Mouse (Mus musculus): Measurements from ENCODE around the gene Fam3c.

The Fam3c gene

GRCm38 (mm10) chr6:22354031-22354430 lies 2.0 kb downstream of the Fam3c start:
- DNase-seq (ENCODE audit: low read depth, low spot score): no peak

- no peak for DNase-seq (ENCODE audit: low read depth, low spot score)
Observed at GRCm38 (mm10) chr6:22351551-22351950, 4.5 kb downstream of the Fam3c start.

- DNase-seq (ENCODE audit: low read depth, low spot score): no peak
Observed at GRCm38 (mm10) chr6:22350239-22350571, 5.8 kb downstream of the Fam3c start.

GRCm38 (mm10) chr6:22349531-22350238 lies 6.4 kb downstream of the Fam3c start:
- no peak for DNase-seq (ENCODE audit: low read depth, low spot score)

GRCm38 (mm10) chr6:22348975-22349374 lies 7.1 kb downstream of the Fam3c start:
- DNase-seq (ENCODE audit: low read depth, low spot score): no peak

GRCm38 (mm10) chr6:22348130-22348529 lies 7.9 kb downstream of the Fam3c start:
- DNase-seq (ENCODE audit: low read depth, low spot score): no peak

GRCm38 (mm10) chr6:22347132-22347902 lies 8.7 kb downstream of the Fam3c start:
- DNase-seq (ENCODE audit: low read depth, low spot score): peak; percentile 21

GRCm38 (mm10) chr6:22344443-22344842 lies 11.6 kb downstream of the Fam3c start:
- no peak for DNase-seq (ENCODE audit: low read depth, low spot score)

GRCm38 (mm10) chr6:22343706-22344105 lies 12.3 kb downstream of the Fam3c start:
- no peak for DNase-seq (ENCODE audit: low read depth, low spot score)

- no peak for DNase-seq (ENCODE audit: low read depth, low spot score)
Observed at GRCm38 (mm10) chr6:22343292-22343691, 12.8 kb downstream of the Fam3c start.

- DNase-seq (ENCODE audit: low read depth, low spot score): no peak
Observed at GRCm38 (mm10) chr6:22340779-22341178, 15.3 kb downstream of the Fam3c start.

GRCm38 (mm10) chr6:22339763-22340542 lies 16.1 kb downstream of the Fam3c start:
- DNase-seq (ENCODE audit: low read depth, low spot score): no peak

- no peak for DNase-seq (ENCODE audit: low read depth, low spot score)
Observed at GRCm38 (mm10) chr6:22332548-22332947, 23.5 kb downstream of the Fam3c start.

- no peak for DNase-seq (ENCODE audit: low read depth, low spot score)
Observed at GRCm38 (mm10) chr6:22330169-22330960, 25.7 kb downstream of the Fam3c start.

GRCm38 (mm10) chr6:22327931-22328330 lies 28.1 kb downstream of the Fam3c start:
- DNase-seq (ENCODE audit: low read depth, low spot score): no peak

GRCm38 (mm10) chr6:22327091-22327490 lies 29.0 kb downstream of the Fam3c start:
- no peak for DNase-seq (ENCODE audit: low read depth, low spot score)

- DNase-seq (ENCODE audit: low read depth, low spot score): no peak
Observed at GRCm38 (mm10) chr6:22326289-22326688, 29.8 kb downstream of the Fam3c start.

GRCm38 (mm10) chr6:22325364-22326072 lies 30.5 kb downstream of the Fam3c start:
- peak; percentile 65 for DNase-seq (ENCODE audit: low read depth, low spot score)

- DNase-seq (ENCODE audit: low read depth, low spot score): no peak
Observed at GRCm38 (mm10) chr6:22298059-22298458, 58.0 kb downstream of the Fam3c start.

- DNase-seq (ENCODE audit: low read depth, low spot score): no peak
Observed at GRCm38 (mm10) chr6:22297028-22297427, 59.0 kb downstream of the Fam3c start.

- DNase-seq (ENCODE audit: low read depth, low spot score): peak; percentile 32
Observed at GRCm38 (mm10) chr6:22293922-22294321, 62.1 kb downstream of the Fam3c start.

Data from ES-CJ7 (cell line).